Mouse (Mus musculus): ENCODE measurements around the gene Mia3. TPM values are rescaled to one million over a fixed set of nuclear protein-coding genes. Genes with fewer than 3 reads are reported as not detected.
"Not testable (repeated sequence)": the region's sequence is repeated elsewhere in the genome, so short reads cannot be mapped to it uniquely, and the experiment has no call there.

The Mia3 gene
- polyA plus RNA-seq, 1 experiment: 32.6 TPM

DNA sequence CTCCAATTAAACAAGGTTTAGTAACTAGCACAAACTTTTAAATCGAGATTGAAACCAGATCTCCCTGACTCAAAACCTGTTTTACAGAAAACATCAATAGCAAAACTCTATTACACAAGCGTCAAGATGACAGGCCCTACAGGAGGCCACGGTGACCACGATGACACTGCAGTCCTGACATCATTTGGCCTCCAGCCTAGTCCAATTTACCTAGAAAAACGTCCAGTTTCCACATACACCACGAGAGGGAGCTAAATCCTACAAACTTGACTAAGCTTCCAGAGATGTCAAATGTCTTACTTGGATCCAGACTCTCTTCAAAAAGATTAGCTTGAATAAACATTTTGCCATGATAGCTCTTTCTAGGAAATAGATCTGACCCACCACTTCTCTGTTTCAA lies 19.5 kb downstream of the Mia3 start:
- Histone ChIP-seq H3K27me3 (ENCODE audit: control insufficient read depth, insufficient read depth, insufficient read length) (no peaks in the 10 kb centered on the region), H3ac (ENCODE audit: control insufficient read depth, insufficient read length, low read depth) (no peak overlapping the region), H3K79me2 (ENCODE audit: control insufficient read depth, insufficient read depth) (peaks cover 26% of the 10 kb centered on the region), H3K36me3 (ENCODE audit: control insufficient read depth, insufficient read depth) (peaks cover 62% of the 10 kb centered on the region), H3K79me3 (ENCODE audit: low read depth) (peaks cover 16% of the 10 kb centered on the region), H3K4me3 (ENCODE audit: insufficient read depth, poor library complexity, severe bottlenecking) (no peak overlapping the region)
- TF ChIP-seq CEBPB (IDR thresholded peaks at IDR 0.05; ENCODE audit: low read depth): peak; percentile 70
- no peak for TF ChIP-seq USF1 (IDR thresholded peaks at IDR 0.05; ENCODE audit: low read depth)
- no peak for TF ChIP-seq MYOD1 (IDR thresholded peaks at IDR 0.05; ENCODE audit: control insufficient read depth, insufficient read length, low read depth)

GRCm38 (mm10) chr1:183345817-183346195 lies 23.5 kb downstream of the Mia3 start:
- Histone ChIP-seq H3ac (ENCODE audit: control insufficient read depth, insufficient read length, low read depth) (peak overlapping the region; percentile 79), H3K79me3 (ENCODE audit: low read depth) (peaks cover 20% of the 10 kb centered on the region), H3K79me2 (ENCODE audit: control insufficient read depth, insufficient read depth) (peaks cover 34% of the 10 kb centered on the region), H3K36me3 (ENCODE audit: control insufficient read depth, insufficient read depth) (peaks cover 55% of the 10 kb centered on the region), H3K4me3 (ENCODE audit: insufficient read depth, poor library complexity, severe bottlenecking) (peak overlapping the region; percentile 82), H3K27me3 (ENCODE audit: control insufficient read depth, insufficient read depth, insufficient read length) (no peaks in the 10 kb centered on the region)
- no peak for TF ChIP-seq MAX (IDR thresholded peaks at IDR 0.05)

GRCm38 (mm10) chr1:183344886-183345816 lies 24.2 kb downstream of the Mia3 start:
- Histone ChIP-seq H3K27me3 (ENCODE audit: control insufficient read depth, insufficient read depth, insufficient read length) (no peaks in the 10 kb centered on the region), H3K36me3 (ENCODE audit: control insufficient read depth, insufficient read depth) (peaks cover 55% of the 10 kb centered on the region), H3K79me3 (ENCODE audit: low read depth) (peaks cover 20% of the 10 kb centered on the region), H3K79me2 (ENCODE audit: control insufficient read depth, insufficient read depth) (peaks cover 34% of the 10 kb centered on the region), H3K4me3 (ENCODE audit: insufficient read depth, poor library complexity, severe bottlenecking) (peak overlapping the region; percentile 82), H3ac (ENCODE audit: control insufficient read depth, insufficient read length, low read depth) (peak overlapping the region; percentile 98)
- TF ChIP-seq FOSL1 (IDR thresholded peaks at IDR 0.05; ENCODE audit: insufficient read depth, low read length, poor library complexity, severe bottlenecking) (no peak), CEBPB (IDR thresholded peaks at IDR 0.05; ENCODE audit: low read depth) (no peak), MAX (IDR thresholded peaks at IDR 0.05) (no peak), USF1 (IDR thresholded peaks at IDR 0.05; ENCODE audit: low read depth) (no peak), MYOG (IDR thresholded peaks at IDR 0.05; ENCODE audit: control insufficient read depth, extremely low read depth, insufficient read length) (no peak), CTCF (IDR thresholded peaks at IDR 0.05; ENCODE audit: control insufficient read depth, insufficient read depth, insufficient read length) (no peak), MYOD1 (IDR thresholded peaks at IDR 0.05; ENCODE audit: control insufficient read depth, insufficient read length, low read depth) (no peak)

DNA sequence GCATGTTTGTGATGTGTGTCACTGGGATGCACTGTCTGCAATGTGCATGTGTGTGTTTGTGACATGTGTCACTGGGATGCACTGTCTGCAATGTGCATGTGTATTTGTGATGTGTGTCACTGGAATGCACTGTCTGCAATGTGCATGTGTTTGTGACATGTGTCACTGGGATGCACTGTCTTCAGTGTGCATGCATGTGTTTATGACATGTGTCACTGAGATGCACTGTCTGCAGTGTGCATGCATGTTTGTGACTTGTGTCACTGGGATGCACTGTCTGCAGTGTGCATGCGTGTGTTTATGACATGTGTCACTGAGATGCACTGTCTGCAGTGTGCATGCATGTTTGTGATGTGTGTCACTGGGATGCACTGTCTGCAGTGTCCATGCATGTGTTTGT lies 26.5 kb downstream of the Mia3 start:
- Histone ChIP-seq H3K36me3 (ENCODE audit: control insufficient read depth, insufficient read depth) (peaks cover 58% of the 10 kb centered on the region), H3K79me3 (ENCODE audit: low read depth) (peaks cover 19% of the 10 kb centered on the region)
- not testable (repeated sequence) for H3K27me3 ChIP-seq (ENCODE audit: control insufficient read depth, insufficient read depth, insufficient read length)

DNA sequence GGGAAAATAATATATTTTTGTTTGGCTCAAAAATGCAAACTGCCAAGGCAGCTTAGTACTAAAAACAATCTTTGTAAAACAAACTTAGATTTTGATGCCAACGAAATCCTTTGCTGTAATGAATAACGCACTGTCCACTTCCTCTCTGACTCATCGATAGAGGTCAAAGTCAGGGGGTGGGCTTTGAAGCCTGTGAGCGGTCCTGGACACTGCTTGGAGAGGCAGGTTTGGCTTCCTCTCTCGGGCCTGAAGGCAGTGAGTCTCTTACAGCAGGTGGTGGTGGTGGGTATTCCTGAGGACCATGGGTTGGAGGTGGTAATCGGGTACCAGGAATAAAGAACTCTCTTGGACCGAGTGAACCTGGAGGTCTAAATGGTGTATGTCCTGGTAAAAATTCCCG lies 42.2 kb downstream of the Mia3 start:
- H3K36me3 ChIP-seq (ENCODE audit: control insufficient read depth, insufficient read depth): peaks cover 91% of the 10 kb centered on the region

More for the DNA sequence above, 26.5 kb downstream of the Mia3 start:
- H3K79me2 ChIP-seq (ENCODE audit: control insufficient read depth, insufficient read depth): peaks cover 34% of the 10 kb centered on the region
- not testable (repeated sequence) for H3ac ChIP-seq (ENCODE audit: control insufficient read depth, insufficient read length, low read depth); H3K4me3 ChIP-seq (ENCODE audit: insufficient read depth, poor library complexity, severe bottlenecking)

DNA sequence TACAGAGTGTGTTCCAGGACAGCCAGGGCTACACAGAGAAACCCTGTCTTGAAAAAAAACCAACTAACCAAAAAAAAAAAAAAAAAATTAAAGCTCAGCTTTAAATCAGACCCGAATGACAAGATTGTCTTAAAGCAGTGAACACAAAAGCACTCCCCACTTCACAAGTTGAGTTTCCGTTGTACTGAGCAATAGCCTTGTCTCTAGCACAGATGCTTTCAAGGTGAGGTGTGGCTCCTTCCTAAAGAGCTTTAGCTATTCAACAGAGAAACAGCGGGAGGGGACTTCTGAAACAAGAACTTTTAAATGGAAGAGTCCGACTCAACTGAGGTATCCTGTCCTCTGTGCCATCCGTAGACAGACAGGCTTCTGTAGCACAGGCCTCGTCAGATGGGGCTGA lies 44.9 kb downstream of the Mia3 start:
- Histone ChIP-seq H3K4me3 (ENCODE audit: insufficient read depth, poor library complexity, severe bottlenecking) (no peak overlapping the region), H3K27me3 (ENCODE audit: control insufficient read depth, insufficient read depth, insufficient read length) (no peaks in the 10 kb centered on the region), H3K79me3 (ENCODE audit: low read depth) (no peaks in the 10 kb centered on the region), H3K36me3 (ENCODE audit: control insufficient read depth, insufficient read depth) (peaks cover 86% of the 10 kb centered on the region), H3ac (ENCODE audit: control insufficient read depth, insufficient read length, low read depth) (no peak overlapping the region), H3K79me2 (ENCODE audit: control insufficient read depth, insufficient read depth) (no peaks in the 10 kb centered on the region)
- TF ChIP-seq MYOD1 (IDR thresholded peaks at IDR 0.05; ENCODE audit: control insufficient read depth, insufficient read length, low read depth) (no peak), MYOG (IDR thresholded peaks at IDR 0.05; ENCODE audit: control insufficient read depth, extremely low read depth, insufficient read length) (no peak), FOSL1 (IDR thresholded peaks at IDR 0.05; ENCODE audit: insufficient read depth, low read length, poor library complexity, severe bottlenecking) (no peak), USF1 (IDR thresholded peaks at IDR 0.05; ENCODE audit: low read depth) (no peak), CTCF (IDR thresholded peaks at IDR 0.05; ENCODE audit: control insufficient read depth, insufficient read depth, insufficient read length) (no peak), CEBPB (IDR thresholded peaks at IDR 0.05; ENCODE audit: low read depth) (no peak), MAX (IDR thresholded peaks at IDR 0.05) (no peak)

More for the DNA sequence above, 42.2 kb downstream of the Mia3 start:
- Histone ChIP-seq H3K27me3 (ENCODE audit: control insufficient read depth, insufficient read depth, insufficient read length) (no peaks in the 10 kb centered on the region), H3ac (ENCODE audit: control insufficient read depth, insufficient read length, low read depth) (no peak overlapping the region), H3K79me3 (ENCODE audit: low read depth) (no peaks in the 10 kb centered on the region), H3K79me2 (ENCODE audit: control insufficient read depth, insufficient read depth) (no peaks in the 10 kb centered on the region), H3K4me3 (ENCODE audit: insufficient read depth, poor library complexity, severe bottlenecking) (no peak overlapping the region)
- no peak for TF ChIP-seq FOSL1 (IDR thresholded peaks at IDR 0.05; ENCODE audit: insufficient read depth, low read length, poor library complexity, severe bottlenecking)
- no peak for TF ChIP-seq USF1 (IDR thresholded peaks at IDR 0.05; ENCODE audit: low read depth)
- no peak for TF ChIP-seq CTCF (IDR thresholded peaks at IDR 0.05; ENCODE audit: control insufficient read depth, insufficient read depth, insufficient read length)
- TF ChIP-seq MAX (IDR thresholded peaks at IDR 0.05): no peak
- TF ChIP-seq CEBPB (IDR thresholded peaks at IDR 0.05; ENCODE audit: low read depth): no peak
- no peak for TF ChIP-seq MYOG (IDR thresholded peaks at IDR 0.05; ENCODE audit: control insufficient read depth, extremely low read depth, insufficient read length)
- no peak for TF ChIP-seq MYOD1 (IDR thresholded peaks at IDR 0.05; ENCODE audit: control insufficient read depth, insufficient read length, low read depth)
